Mouse (Mus musculus) left cerebral cortex, adult 11 months (tissue): ENCODE results near the gene Ces2e.
"Not testable (repeated sequence)": the region's sequence is repeated elsewhere in the genome, so short reads cannot be mapped to it uniquely, and the experiment has no call there.

ENCODE experiments used
- DNase-seq: peaks from one replicate; pipeline ENCODE4 v3.0.0; 2022; ENCODE audit warnings: low spot score

The Ces2e gene

DNA sequence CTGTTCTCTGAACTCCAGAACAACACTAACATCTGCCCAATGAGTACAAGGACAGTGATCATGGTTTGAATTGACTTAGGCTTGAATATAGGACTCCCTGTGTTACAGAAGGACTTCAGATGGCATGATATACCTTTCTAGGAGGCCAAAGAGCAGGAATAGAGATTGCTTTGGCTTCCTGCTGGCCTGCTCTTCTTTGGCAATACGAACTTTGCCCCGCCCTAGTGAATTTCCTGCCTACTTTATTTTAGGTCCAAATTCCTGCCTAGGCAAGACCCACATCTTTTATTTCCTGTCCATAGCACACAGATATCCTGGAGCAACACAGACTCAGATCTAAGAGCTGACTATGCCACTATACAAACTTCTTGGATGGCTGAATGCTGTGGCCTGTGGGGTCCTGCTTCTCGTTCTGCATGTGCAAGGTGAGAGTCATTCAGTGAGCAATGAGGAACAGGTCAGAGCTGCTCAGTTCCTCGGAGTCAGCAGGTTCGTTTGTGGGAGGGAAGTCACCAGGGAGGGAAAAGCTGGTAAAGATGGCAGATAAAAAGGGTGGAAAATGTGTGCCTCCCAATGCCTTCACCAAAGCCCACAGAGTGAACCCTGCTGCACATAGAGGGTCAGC lies at the start of gene Ces2e:
Gene Ces2e, plus strand, starts transcription at position 289 of the 625 bp plus-strand sequence.
- DNase-seq: no peak

- not testable (repeated sequence) for DNase-seq
Measured at GRCm38 (mm10) chr8:104886223-104886926, 39.7 kb upstream of the Ces2e start.

DNA sequence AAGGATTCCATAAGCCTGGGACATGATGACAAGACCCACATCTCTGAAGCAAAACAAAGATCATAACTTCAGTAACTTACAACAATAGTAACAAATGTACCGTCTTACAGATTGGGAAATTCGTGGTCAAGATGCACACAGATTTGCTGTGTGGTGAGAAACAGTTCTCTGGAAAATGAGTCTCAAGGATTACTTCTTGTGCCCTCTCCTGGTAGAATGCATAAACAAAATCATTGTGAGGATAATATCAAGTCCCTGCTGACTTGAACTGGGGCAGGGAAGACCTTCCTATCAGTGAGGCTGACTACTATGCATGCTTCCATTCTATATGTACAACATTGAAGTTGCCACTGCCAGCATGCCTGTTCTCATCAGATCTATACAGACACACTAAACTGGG lies 24.3 kb upstream of the Ces2e start:
- DNase-seq: no peak

DNA sequence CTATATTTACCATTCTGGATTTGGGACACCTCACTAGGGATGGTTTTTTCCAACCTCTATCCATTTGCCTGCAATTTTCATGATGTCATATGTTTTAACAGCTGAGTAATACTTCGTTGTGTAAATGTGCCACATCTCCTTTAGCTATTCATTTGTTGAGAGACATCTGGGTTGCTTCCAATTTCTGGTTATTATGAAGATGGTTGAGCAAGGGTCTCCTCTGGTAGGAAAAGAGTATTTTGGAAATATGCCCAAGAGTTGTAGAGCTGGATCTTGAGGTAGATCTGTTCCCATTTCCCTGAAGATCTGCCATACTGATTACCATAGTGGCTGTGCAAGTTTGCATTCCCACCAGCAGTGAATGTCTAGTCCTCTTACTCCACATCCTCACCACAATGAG lies 18.9 kb upstream of the Ces2e start:
- DNase-seq: no peak

DNA sequence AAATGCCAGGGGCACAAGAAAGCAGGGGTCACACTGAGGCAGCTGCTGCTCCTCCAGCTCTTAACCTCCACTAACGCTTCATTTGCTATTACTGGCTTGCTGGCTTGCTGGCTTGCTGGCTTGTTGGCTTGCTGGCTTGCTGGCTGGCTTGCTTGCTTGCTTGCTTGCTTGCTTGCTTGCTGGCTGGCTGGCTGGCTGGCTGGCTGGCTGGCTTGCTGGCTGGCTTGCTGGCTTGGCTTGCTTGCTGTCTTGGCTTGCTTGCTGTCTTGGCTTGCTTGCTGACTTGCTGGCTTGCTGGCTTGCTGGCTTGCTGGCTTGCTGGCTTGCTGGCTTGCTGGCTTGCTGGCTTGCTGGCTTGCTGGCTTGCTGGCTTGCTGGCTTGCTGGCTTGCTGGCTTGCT lies 17.0 kb upstream of the Ces2e start:
- not testable (repeated sequence) for DNase-seq

- DNase-seq: not testable (repeated sequence)
Measured at GRCm38 (mm10) chr8:104909651-104910050, 16.4 kb upstream of the Ces2e start.

DNA sequence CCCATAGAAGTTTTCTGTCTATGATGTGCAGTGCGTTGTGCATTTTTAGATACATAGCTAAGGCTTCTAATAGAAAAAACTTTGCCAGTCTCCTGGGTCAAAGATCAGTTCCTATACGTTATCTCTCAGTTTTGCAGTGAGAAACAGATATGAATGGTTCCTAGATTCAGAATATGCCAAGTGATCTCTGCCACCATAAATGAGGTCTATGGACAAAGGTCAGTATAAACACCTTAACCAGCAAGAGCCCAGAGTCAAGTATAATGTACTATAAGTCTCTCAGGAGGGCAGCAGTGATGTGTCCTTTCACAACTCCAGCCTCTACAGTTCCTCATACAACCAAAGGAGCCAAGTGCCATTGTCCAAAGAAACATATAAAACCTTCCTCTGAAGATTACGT lies 1.2 kb downstream of the Ces2e start:
- DNase-seq: no peak

DNA sequence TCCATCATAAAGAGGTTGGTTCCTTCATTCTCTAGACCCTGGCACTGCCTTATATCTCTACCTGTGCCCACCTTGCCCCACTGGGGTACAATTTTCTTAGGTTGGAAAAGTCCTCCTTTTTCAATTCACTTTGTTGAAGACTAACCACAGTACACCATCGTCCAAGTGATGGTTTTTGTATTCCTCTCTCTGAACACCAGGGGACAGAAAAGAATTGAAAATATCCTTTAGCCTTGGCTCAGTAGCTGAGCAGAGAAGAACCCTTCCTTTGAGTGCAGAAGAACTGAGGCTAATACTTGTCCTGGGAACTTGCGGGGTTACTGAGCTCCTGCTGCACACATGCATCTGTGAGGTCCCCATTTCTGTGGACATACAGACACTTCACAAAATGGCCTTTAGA lies 18.6 kb downstream of the Ces2e start:
- no peak for DNase-seq

DNA sequence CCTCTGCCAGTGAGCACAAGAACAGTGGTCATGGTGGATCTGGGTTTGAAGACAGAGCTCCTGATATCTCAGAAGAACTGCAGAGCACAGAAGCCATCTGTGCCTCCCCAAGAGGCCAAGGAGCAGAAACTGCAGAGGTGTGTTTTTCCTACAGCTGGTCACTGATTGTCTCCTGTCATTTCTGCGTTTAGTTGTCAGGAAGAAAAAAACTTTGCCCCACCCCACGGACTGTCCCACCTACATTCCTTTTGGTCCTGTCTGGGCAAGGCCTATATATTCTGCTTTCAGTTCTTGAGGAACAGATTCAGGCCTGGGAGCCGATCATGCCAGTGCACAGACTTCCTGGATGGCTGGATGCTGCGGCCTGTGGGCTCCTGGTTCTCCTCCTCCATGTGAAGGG lies 21.0 kb downstream of the Ces2e start, which contains the start of gene Ces2f:
Gene Ces2f, plus strand, starts transcription at position 301 of the 400 bp plus-strand sequence.
- no peak for DNase-seq

DNA sequence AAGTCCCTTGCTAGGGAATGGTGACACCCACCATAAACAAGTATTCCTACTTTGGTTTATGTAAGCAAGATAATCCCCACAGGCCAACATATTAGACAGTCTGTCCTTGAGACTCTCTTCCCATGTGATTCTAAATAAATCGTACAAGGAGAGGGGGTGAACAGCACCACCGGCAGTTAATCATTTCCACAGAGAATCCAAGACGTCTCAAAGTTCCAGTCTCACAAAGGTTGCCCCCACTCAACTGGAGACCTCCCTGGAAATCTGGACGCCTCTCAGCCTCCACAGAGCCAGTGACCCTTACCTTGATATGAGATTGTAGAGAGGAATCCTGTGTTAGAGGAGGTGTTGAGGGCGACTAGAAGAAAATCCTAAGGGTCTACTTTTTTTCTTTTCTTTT lies 23.0 kb downstream of the Ces2e start:
- no peak for DNase-seq

- no peak for DNase-seq
Measured at GRCm38 (mm10) chr8:104961537-104961961, 35.5 kb downstream of the Ces2e start, which contains the start of gene Ces2g. Gene Ces2g, plus strand, starts transcription at chr8:104961718.

DNA sequence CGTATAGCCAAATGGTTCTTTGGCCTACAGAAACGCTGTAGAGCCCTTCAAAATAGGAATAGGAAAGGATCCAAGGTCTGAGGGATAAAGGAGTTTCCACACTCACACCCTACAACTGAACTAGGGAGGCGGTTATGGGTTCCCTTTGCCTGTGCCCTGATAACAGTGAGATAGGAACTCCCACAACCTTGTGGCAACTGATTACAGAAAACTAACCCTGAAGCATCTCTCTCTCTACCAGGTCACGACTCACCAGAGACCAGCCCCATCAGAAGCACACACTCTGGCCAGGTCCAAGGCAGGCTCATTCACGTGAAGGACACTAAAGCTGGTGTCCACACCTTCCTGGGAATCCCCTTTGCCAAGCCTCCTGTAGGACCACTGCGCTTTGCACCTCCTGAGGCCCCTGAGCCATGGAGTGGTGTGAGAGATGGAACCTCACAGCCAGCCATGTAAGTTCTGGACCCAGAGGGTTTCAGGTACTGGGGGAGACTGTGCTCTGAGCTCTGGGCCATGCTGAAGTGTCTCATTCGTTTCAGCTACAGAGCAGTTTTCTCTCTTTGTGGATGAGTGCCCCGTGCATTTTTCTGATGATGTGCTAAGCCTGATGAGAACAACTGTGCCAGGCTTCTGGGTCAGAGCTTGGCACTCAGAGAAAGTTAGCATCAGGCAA lies 36.3 kb downstream of the Ces2e start:
- no peak for DNase-seq

GRCm38 (mm10) chr8:104963375-104963894 lies 37.4 kb downstream of the Ces2e start:
- DNase-seq: no peak

DNA sequence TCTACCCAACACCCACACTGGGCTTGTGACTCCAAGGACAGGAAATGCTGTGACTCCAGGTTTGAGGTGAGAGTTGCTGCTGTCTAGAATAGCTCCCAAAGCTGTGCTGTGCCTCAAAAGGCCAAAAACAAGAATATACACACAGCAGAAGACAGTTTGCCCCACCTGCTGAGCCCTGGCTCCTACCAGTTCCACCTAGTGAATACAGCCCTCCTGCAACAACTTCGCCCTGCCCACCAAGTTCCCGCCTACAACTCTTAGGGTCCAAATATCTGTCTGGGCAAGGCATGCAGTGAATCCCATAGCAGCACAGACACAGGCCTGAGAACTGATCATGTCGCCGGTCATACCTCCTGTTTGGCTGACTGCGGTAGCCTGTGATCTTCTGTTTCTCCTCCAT lies 58.1 kb downstream of the Ces2e start:
- DNase-seq: no peak
